Mouse (Mus musculus) cortical plate, adult 2 months (tissue): ENCODE results near the gene Agpat3. TPM values are rescaled to one million over a fixed set of nuclear protein-coding genes. Genes with fewer than 3 reads are reported as not detected.
A peak's percentile ranks its signal among the peaks of the same experiment; 100 is the strongest.

Source experiments
- H3K27ac ChIP-seq: fragments of 200-500 bp; 2 replicates; pipeline ENCODE4 v1.5.1; 2012; ENCODE audit warnings: low read length, control low read depth, inconsistent platforms; ENCODE audit not compliant: insufficient read depth
- H3K4me1 ChIP-seq: fragments of 200-500 bp; 2 replicates; pipeline ENCODE4 v1.6.1; 2011; ENCODE audit warnings: low read length; ENCODE audit not compliant: control insufficient read depth, insufficient read depth
- H3K4me3 ChIP-seq: fragments of 200-500 bp; 2 replicates; pipeline ENCODE4 v1.5.1; 2011; ENCODE audit warnings: mild to moderate bottlenecking, low read length, control low read depth; ENCODE audit not compliant: insufficient read depth
- CTCF ChIP-seq: fragments of 200-500 bp; IDR thresholded peaks from 2 replicates; pipeline ENCODE4 v1.5.1; 2011; ENCODE audit warnings: mild to moderate bottlenecking, control low read depth, low read length; ENCODE audit not compliant: insufficient read depth; ENCODE audit errors: extremely low read depth
- POLR2A ChIP-seq: fragments of 200-500 bp; IDR thresholded peaks from 2 replicates; pipeline ENCODE4 v1.6.1; 2011; ENCODE audit warnings: mild to moderate bottlenecking, low read length, control low read depth; ENCODE audit not compliant: insufficient read depth; ENCODE audit errors: extremely low read depth
- polyA plus RNA-seq: library from polyadenylated mRNA; depleted of rRNA; stranded (reverse); fragments of >200 nt; gene quantifications from 2 replicates; pipeline ENCODE4 v1.2.3, GENCODE M21; 2012

Gene Agpat3
- polyA plus RNA-seq, 1 experiment: 241 TPM

- TF ChIP-seq POLR2A: no peak
- no peak for TF ChIP-seq CTCF
- H3K4me1 ChIP-seq: peaks cover 2% of the 10 kb centered on the region; the same call in 1 of the 2 replicates
- no peak overlapping the region for H3K27ac ChIP-seq
- no peak overlapping the region for H3K4me3 ChIP-seq
Observed at GRCm38 (mm10) chr10:78304996-78305395, 47.3 kb downstream of the Agpat3 start.

- Histone ChIP-seq H3K27ac (no peak overlapping the region), H3K4me3 (no peak overlapping the region), H3K4me1 (peaks cover 8% of the 10 kb centered on the region)
- no peak for TF ChIP-seq CTCF
- TF ChIP-seq POLR2A: no peak
Observed at GRCm38 (mm10) chr10:78303675-78304074, 48.6 kb downstream of the Agpat3 start.

DNA sequence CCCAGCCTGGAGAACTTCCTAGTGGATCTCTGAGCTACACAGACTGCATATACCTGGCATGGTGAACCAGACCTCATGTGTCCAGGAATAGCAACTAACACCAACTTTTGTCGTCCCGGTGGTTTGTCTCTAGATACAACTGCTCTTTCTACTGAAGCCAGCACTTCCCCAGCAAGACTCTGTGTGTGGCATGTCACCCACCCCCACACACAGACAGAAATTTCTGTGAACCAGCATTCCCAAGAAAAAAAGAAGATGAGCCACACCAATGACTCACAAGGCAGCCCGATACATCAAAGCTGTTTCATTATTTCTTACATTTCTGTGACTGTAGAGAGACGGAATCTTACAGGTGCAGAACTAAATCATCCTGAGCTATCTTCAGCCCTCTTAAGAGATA lies 52.2 kb downstream of the Agpat3 start:
- H3K4me3 ChIP-seq: no peak overlapping the region
- no peak overlapping the region for H3K27ac ChIP-seq
- no peak for TF ChIP-seq CTCF
- no peak for TF ChIP-seq POLR2A
- peaks cover 16% of the 10 kb centered on the region for H3K4me1 ChIP-seq

DNA sequence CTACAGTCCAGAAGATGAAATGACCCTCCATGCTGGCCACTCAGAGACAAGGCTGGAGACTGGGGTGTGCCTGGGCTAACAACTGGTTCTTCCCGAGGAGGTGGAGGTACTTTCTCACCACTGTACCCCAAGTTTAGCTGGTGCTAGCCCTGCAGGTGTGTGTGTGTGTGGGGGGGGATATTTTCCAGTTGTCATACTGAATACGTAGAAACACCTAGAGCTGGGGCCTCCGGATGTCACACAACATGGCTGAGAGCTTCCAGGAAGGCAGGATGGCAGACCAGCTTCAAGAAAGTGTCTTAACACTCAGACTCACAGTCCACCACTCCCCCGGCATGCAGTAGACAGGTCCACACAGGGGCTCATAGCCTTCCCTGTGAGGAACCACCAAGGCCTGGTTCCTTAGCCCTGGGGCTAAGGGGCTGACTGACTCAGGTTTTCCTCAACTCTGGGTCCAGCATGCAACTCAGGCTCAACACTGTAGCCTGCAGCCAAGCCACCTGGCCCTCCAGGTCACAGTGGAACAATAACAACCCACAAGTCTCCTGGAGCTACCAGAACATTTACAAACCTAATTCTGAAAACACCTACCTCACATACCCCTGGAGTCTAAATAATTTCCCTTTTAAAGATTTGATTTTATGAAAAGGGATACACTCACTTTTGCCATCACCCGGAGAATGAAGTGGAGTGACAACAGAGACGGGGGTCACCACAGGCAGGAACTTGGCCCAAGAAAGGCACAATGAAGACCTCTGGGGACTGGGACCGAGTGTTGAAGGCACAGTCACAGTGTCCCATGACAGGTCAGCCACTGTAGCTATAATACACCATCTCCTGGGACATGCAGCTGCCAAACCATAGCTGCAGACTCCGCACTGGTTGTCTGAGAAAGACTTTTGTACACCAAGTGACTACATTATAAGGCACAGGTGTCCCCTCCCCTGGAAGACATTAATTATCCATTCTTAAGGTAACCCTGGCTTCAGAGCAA lies 53.3 kb downstream of the Agpat3 start:
- no peak for TF ChIP-seq POLR2A
- TF ChIP-seq CTCF: no peak
- H3K4me1 ChIP-seq: peaks cover 16% of the 10 kb centered on the region
- H3K4me3 ChIP-seq: no peak overlapping the region
- H3K27ac ChIP-seq: 0 out of 2 replicates have a peak overlapping the region, but pooled peaks have one; percentile 4

- peaks cover 16% of the 10 kb centered on the region for H3K4me1 ChIP-seq
- no peak overlapping the region for H3K4me3 ChIP-seq
- no peak for TF ChIP-seq CTCF
- TF ChIP-seq POLR2A: no peak
- H3K27ac ChIP-seq: peak overlapping the region; percentile 4
Observed at GRCm38 (mm10) chr10:78297576-78298484, 54.5 kb downstream of the Agpat3 start.

GRCm38 (mm10) chr10:78296980-78297379 lies 55.3 kb downstream of the Agpat3 start:
- TF ChIP-seq CTCF: no peak
- TF ChIP-seq POLR2A: no peak
- H3K4me1 ChIP-seq: peaks cover 16% of the 10 kb centered on the region
- H3K27ac ChIP-seq: no peak overlapping the region
- H3K4me3 ChIP-seq: no peak overlapping the region

- Histone ChIP-seq H3K4me3 (no peak overlapping the region), H3K27ac (no peak overlapping the region), H3K4me1 (peaks cover 16% of the 10 kb centered on the region)
- TF ChIP-seq CTCF (no peak), POLR2A (no peak)
Observed at GRCm38 (mm10) chr10:78296371-78296770, 55.9 kb downstream of the Agpat3 start.

- no peak overlapping the region for H3K4me3 ChIP-seq
- peaks cover 10% of the 10 kb centered on the region for H3K4me1 ChIP-seq
- no peak for TF ChIP-seq POLR2A
- no peak for TF ChIP-seq CTCF
- no peak overlapping the region for H3K27ac ChIP-seq
Observed at GRCm38 (mm10) chr10:78293576-78293975, 58.7 kb downstream of the Agpat3 start.

- no peak for TF ChIP-seq CTCF
- no peak for TF ChIP-seq POLR2A
Observed at GRCm38 (mm10) chr10:78292381-78292780, 59.9 kb downstream of the Agpat3 start.

More at GRCm38 (mm10) chr10:78292381-78292780, 59.9 kb downstream of the Agpat3 start:
- Histone ChIP-seq H3K27ac (no peak overlapping the region), H3K4me3 (no peak overlapping the region), H3K4me1 (peaks cover 3% of the 10 kb centered on the region)
